13 mouse cellular contexts compared by ENCODE assay signal in genomic region chrX:20931963-20932362, GRCm38 (mm10). TPM values are rescaled to one million over a fixed set of nuclear protein-coding genes. Genes with fewer than 3 reads are reported as not detected.
DNase-seq lines count a peak whose midpoint lies in the region; ATAC-seq and TF ChIP-seq lines count a peak whose summit lies in the region.
"Had no signal": no experiment of that assay in that cellular context is flagged by ENCODE, and none has a peak within 500 bp of the region (broad histone marks: within the 10 kb centered on the region; RNA-seq: fewer than 3 reads in every experiment).

No protein-coding gene starts in this region.

- 97% methylated on average over 1 of the region's 1 CpGs for WGBS in heart, embryonic 10.5 days
- 89% methylated on average over 1 of the region's 1 CpGs for WGBS in hindbrain, embryonic 13.5 days

- TF ChIP-seq POLR2A in bone marrow macrophage, adult 2 months (IDR thresholded peaks at IDR 0.05; ENCODE audit: borderline replicate concordance, low read depth, low read length), result no peak

- H3K27ac ChIP-seq in heart, embryonic 10.5 days, result no peak overlapping the region
- H3K27ac ChIP-seq in bone marrow macrophage, adult 2 months (ENCODE audit: insufficient read depth, low read depth, low read length), result peak overlapping the region; percentile 89
- H3K27ac ChIP-seq in hindbrain, embryonic 13.5 days, result no peak overlapping the region
- H3K27ac ChIP-seq: embryonic facial prominence, embryonic 10.5 days; forebrain, embryonic 10.5 days; limb, embryonic 10.5 days had no signal

- no peak for TF ChIP-seq CTCF in bone marrow macrophage, adult 2 months (IDR thresholded peaks at IDR 0.05; ENCODE audit: low read depth, low read length)

- no peak overlapping the region for H3K4me2 ChIP-seq in hindbrain, embryonic 13.5 days

- peaks cover 31% of the 10 kb centered on the region; the same call in 1 of the 2 replicates for H3K36me3 ChIP-seq in heart, embryonic 10.5 days
- peaks cover 52% of the 10 kb centered on the region for H3K36me3 ChIP-seq in hindbrain, embryonic 13.5 days

- no peak overlapping the region for H3K4me3 ChIP-seq in heart, embryonic 10.5 days
- H3K4me3 ChIP-seq in bone marrow macrophage, adult 2 months (ENCODE audit: insufficient read depth, low read length), result peak overlapping the region; percentile 7; the same call in 1 of the 2 replicates
- no peak overlapping the region for H3K4me3 ChIP-seq in hindbrain, embryonic 13.5 days
- H3K4me3 ChIP-seq: embryonic facial prominence, embryonic 10.5 days; forebrain, embryonic 10.5 days; limb, embryonic 10.5 days had no signal

- ATAC-seq in megakaryocyte, adult 5-6 weeks (ENCODE audit: poor library complexity, severe bottlenecking), result peak; percentile 81
- no peak for ATAC-seq in hindbrain, embryonic 13.5 days (ENCODE audit: low FRiP score)
- ATAC-seq: intestine, embryonic 16.5 days had no signal

- DNase-seq in heart, adult 9 months (ENCODE audit: low spot score in 2 of 2), result peak; percentile 14 to 37
- DNase-seq in heart, embryonic 10.5 days (ENCODE audit: low spot score), result no peak
- peak; percentile 93 for DNase-seq in 416B (ENCODE audit: low read depth)
- DNase-seq in thymus, postnatal 4 days, result no peak
- no peak for DNase-seq in cerebellum, postnatal 4 days (ENCODE audit: low spot score in 2 of 2)
- DNase-seq: cerebellum, adult 18-20 months had no signal

- H3K9me3 ChIP-seq in heart, embryonic 10.5 days, result no peaks in the 10 kb centered on the region
- H3K9me3 ChIP-seq in hindbrain, embryonic 13.5 days, result no peaks in the 10 kb centered on the region
- H3K9me3 ChIP-seq: embryonic facial prominence, embryonic 10.5 days; forebrain, embryonic 10.5 days; limb, embryonic 10.5 days had no signal

- H3K27me3 ChIP-seq in heart, embryonic 10.5 days (ENCODE audit: insufficient read depth, poor library complexity, severe bottlenecking), result no peaks in the 10 kb centered on the region
- H3K27me3 ChIP-seq in hindbrain, embryonic 13.5 days, result no peaks in the 10 kb centered on the region

- no peak overlapping the region for H3K9ac ChIP-seq in hindbrain, embryonic 13.5 days

- no peaks in the 10 kb centered on the region for H3K4me1 ChIP-seq in heart, embryonic 10.5 days
- peaks cover 35% of the 10 kb centered on the region for H3K4me1 ChIP-seq in bone marrow macrophage, adult 2 months (ENCODE audit: control insufficient read depth, insufficient read depth, low read length)
- no peaks in the 10 kb centered on the region for H3K4me1 ChIP-seq in hindbrain, embryonic 13.5 days (replicated peaks)
- H3K4me1 ChIP-seq: embryonic facial prominence, embryonic 10.5 days; forebrain, embryonic 10.5 days; limb, embryonic 10.5 days had no signal

RNA-seq across cellular contexts. Expression of gene Cfp, which starts 0.6 kb away (rescaled TPM):
- polyA plus RNA-seq in heart, embryonic 10.5 days (2016; fragmentation: Nextera tagmentation; extraction: Ambion mirVana), result 2.0 and 3.0 TPM in 2 replicates
- 362 and 394 TPM in 2 replicates for polyA plus RNA-seq in bone marrow macrophage, adult 2 months (2012; ENCODE audit: insufficient read depth, insufficient read length, missing spikeins)
- 150 and 157 TPM in 2 replicates for total RNA-seq in megakaryocyte, adult 5-6 weeks (2015)
- 116 and 120 TPM in 2 replicates for total RNA-seq in megakaryocyte, adult 5-6 weeks (2017)
- 5.8 and 6.5 TPM in 2 replicates for polyA plus RNA-seq in hindbrain, embryonic 13.5 days (2015; fragmentation: Nextera tagmentation; extraction: Ambion mirVana)

RNA-seq across cellular contexts. Expression of gene Syn1, which starts 11.2 kb away (rescaled TPM):
- 0.07 and 0.39 TPM in 2 replicates for polyA plus RNA-seq in heart, embryonic 10.5 days (2016; fragmentation: Nextera tagmentation; extraction: Ambion mirVana)
- 4.8 and 5.7 TPM in 2 replicates for polyA plus RNA-seq in bone marrow macrophage, adult 2 months (2012; ENCODE audit: insufficient read depth, insufficient read length, missing spikeins)
- 2.1 TPM in 2 replicates for total RNA-seq in megakaryocyte, adult 5-6 weeks (2015)
- 0.16 TPM in 1 of 2 replicates, not detected in the other for total RNA-seq in megakaryocyte, adult 5-6 weeks (2017)
- polyA plus RNA-seq in hindbrain, embryonic 13.5 days (2015; fragmentation: Nextera tagmentation; extraction: Ambion mirVana), result 39.9 and 41.3 TPM in 2 replicates

RNA-seq across cellular contexts. Expression of gene Elk1, which starts 18.4 kb away (rescaled TPM):
- 12.7 and 13.3 TPM in 2 replicates for polyA plus RNA-seq in heart, embryonic 10.5 days (2016; fragmentation: Nextera tagmentation; extraction: Ambion mirVana)
- polyA plus RNA-seq in bone marrow macrophage, adult 2 months (2012; ENCODE audit: insufficient read depth, insufficient read length, missing spikeins), result 13.3 and 14.5 TPM in 2 replicates
- total RNA-seq in megakaryocyte, adult 5-6 weeks (2015), result 7.7 and 8.6 TPM in 2 replicates
- 3.3 and 4.9 TPM in 2 replicates for total RNA-seq in megakaryocyte, adult 5-6 weeks (2017)
- polyA plus RNA-seq in hindbrain, embryonic 13.5 days (2015; fragmentation: Nextera tagmentation; extraction: Ambion mirVana), result 18.4 and 18.5 TPM in 2 replicates

RNA-seq across cellular contexts. Expression of gene Uxt, which starts 29.9 kb away (rescaled TPM):
- polyA plus RNA-seq in heart, embryonic 10.5 days (2016; fragmentation: Nextera tagmentation; extraction: Ambion mirVana), result 63.1 and 65.5 TPM in 2 replicates
- 21.1 and 23.5 TPM in 2 replicates for polyA plus RNA-seq in bone marrow macrophage, adult 2 months (2012; ENCODE audit: insufficient read depth, insufficient read length, missing spikeins)
- total RNA-seq in megakaryocyte, adult 5-6 weeks (2015), result 26.0 and 43.6 TPM in 2 replicates
- total RNA-seq in megakaryocyte, adult 5-6 weeks (2017), result 15.9 and 19.4 TPM in 2 replicates
- 39.4 and 41.1 TPM in 2 replicates for polyA plus RNA-seq in hindbrain, embryonic 13.5 days (2015; fragmentation: Nextera tagmentation; extraction: Ambion mirVana)

Comparison
In these comparisons a context has a peak if more than half of its experiments do, and no peak if none do; other contexts are left out.
1. DNase-seq: peak in heart, adult 9 months (2 of 2) and 416B (single experiment); none in heart, embryonic 10.5 days (single experiment), thymus, postnatal 4 days (single experiment) and cerebellum, postnatal 4 days (0 of 2).
2. RNA of gene Cfp, which starts 0.6 kb away (polyA plus RNA-seq): 362 to 394 TPM in bone marrow macrophage, adult 2 months; 5.8 to 6.5 TPM in hindbrain, embryonic 13.5 days and 2.0 to 3.0 TPM in heart, embryonic 10.5 days; every median in the first group is over 10 times any median in the second.